ENCODE assay signal across 11 mouse cellular contexts in the genomic region with DNA sequence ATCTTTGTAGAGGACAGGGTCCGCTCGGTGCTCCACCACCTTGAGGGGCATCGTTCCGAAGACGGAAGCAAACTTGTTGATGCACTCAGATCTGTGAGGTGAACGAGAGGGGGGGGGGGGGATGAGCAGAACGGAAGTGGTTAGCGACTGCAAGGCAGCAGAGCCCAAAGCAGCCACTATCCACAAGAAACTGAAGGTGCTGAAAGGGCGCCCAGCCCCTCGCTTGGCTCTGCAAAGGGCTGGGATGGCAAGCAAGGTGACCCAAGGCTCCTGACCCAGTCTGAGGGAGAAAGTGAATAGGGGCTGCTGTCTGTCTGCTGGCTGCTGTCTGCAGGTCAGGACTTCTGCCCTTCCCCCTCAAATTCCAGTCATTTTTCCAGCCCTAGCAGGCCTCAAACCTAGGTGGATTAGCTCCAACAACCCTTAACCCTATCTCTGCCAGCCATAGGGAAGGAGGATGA. TPM values are rescaled to one million over a fixed set of nuclear protein-coding genes. Genes with fewer than 3 reads are reported as not detected.
A peak's percentile ranks its signal among the peaks of the same experiment; 100 is the strongest.
DNase-seq lines count a peak whose midpoint lies in the region; ATAC-seq lines count a peak whose summit lies in the region.
"Had no signal": no experiment of that assay in that cellular context is flagged by ENCODE, and none has a peak within 500 bp of the region (broad histone marks: within the 10 kb centered on the region; RNA-seq: fewer than 3 reads in every experiment).

No protein-coding gene starts in this region.

- 0 out of 2 replicates have a peak, but pooled peaks cover 7% of the 10 kb centered on the region for H3K36me3 ChIP-seq in heart, embryonic 14.5 days (ENCODE audit: control insufficient read depth, insufficient read depth, low read length)
- H3K36me3 ChIP-seq in neural tube, embryonic 15.5 days: peaks cover 10% of the 10 kb centered on the region

- 19% methylated on average over 10 of the region's 10 CpGs for WGBS in heart, embryonic 14.5 days
- 75% methylated on average over 9 of the region's 10 CpGs for WGBS in neural tube, embryonic 15.5 days

- no peaks in the 10 kb centered on the region for H3K9me3 ChIP-seq in heart, embryonic 14.5 days (ENCODE audit: control insufficient read depth, low read length)
- H3K9me3 ChIP-seq in neural tube, embryonic 15.5 days (replicated peaks): no peaks in the 10 kb centered on the region
- H3K9me3 ChIP-seq: neural tube, embryonic 13.5 days had no signal

- DNase-seq in heart, adult 8-10 months (ENCODE audit: low spot score): no peak
- DNase-seq in neural tube, embryonic 10.5 days (ENCODE audit: extremely low spot score, low spot score): peak; percentile 36
- peak; percentile 58 for DNase-seq in thymus, postnatal 4 days
- no peak for DNase-seq in urinary bladder, postnatal 4 days (ENCODE audit: low spot score in 2 of 2)
- no peak for DNase-seq in spleen, adult 12 weeks (ENCODE audit: low spot score)
- DNase-seq: liver, postnatal 0 days had no signal

- no peaks in the 10 kb centered on the region for H3K27me3 ChIP-seq in heart, embryonic 14.5 days (ENCODE audit: control insufficient read depth, insufficient read depth, low read length)
- H3K27me3 ChIP-seq in neural tube, embryonic 15.5 days (replicated peaks): no peaks in the 10 kb centered on the region
- H3K27me3 ChIP-seq: neural tube, embryonic 13.5 days had no signal

- peak; percentile 57 for ATAC-seq in heart, embryonic 14.5 days (ENCODE audit: insufficient number of reproducible peaks, insufficient read depth, low FRiP score, low read depth)
- no peak for ATAC-seq in neural tube, embryonic 15.5 days (ENCODE audit: low FRiP score)
- ATAC-seq in inflammation-experienced regulatory T-cells, adult 6 months: peak; percentile 88
- ATAC-seq: liver, postnatal 0 days had no signal

- peak overlapping the region; percentile 62 to 75 for H3K27ac ChIP-seq in heart, embryonic 14.5 days (replicated peaks in 1 of 2; ENCODE audit: control insufficient read depth in 1 of 2, insufficient read depth in 1 of 2, low read depth in 2 of 2, low read length in 2 of 2)
- no peak overlapping the region for H3K27ac ChIP-seq in neural tube, embryonic 15.5 days (replicated peaks)
- H3K27ac ChIP-seq: neural tube, embryonic 13.5 days had no signal

- peak overlapping the region; percentile 5 to 17; a peak in 3 of 4 replicates for H3K4me3 ChIP-seq in heart, embryonic 14.5 days (ENCODE audit: control insufficient read depth in 1 of 2, insufficient read depth in 1 of 2, low read depth in 1 of 2, low read length in 2 of 2)
- no peak overlapping the region for H3K4me3 ChIP-seq in neural tube, embryonic 15.5 days (replicated peaks)
- H3K4me3 ChIP-seq: neural tube, embryonic 13.5 days had no signal

- peak overlapping the region; percentile 58 for H3K4me2 ChIP-seq in heart, embryonic 14.5 days (ENCODE audit: low read length)
- no peak overlapping the region for H3K4me2 ChIP-seq in neural tube, embryonic 15.5 days
- H3K4me2 ChIP-seq: neural tube, embryonic 13.5 days had no signal

- H3K4me1 ChIP-seq in heart, embryonic 14.5 days (ENCODE audit: control insufficient read depth in 2 of 2, insufficient read depth in 2 of 2, low read length in 2 of 2): peaks cover 19 to 45% of the 10 kb centered on the region in 2 experiments
- H3K4me1 ChIP-seq in neural tube, embryonic 15.5 days: 0 out of 2 replicates have a peak, but pooled peaks cover 3% of the 10 kb centered on the region

- peak overlapping the region; percentile 60; the same call in 1 of the 2 replicates for H3K9ac ChIP-seq in heart, embryonic 14.5 days (ENCODE audit: low read length)
- no peak overlapping the region for H3K9ac ChIP-seq in neural tube, embryonic 15.5 days (replicated peaks)
- H3K9ac ChIP-seq: neural tube, embryonic 13.5 days had no signal

RNA-seq across cellular contexts. Expression of gene Alx4, which starts 54.0 kb away (rescaled TPM):
- 0.05 and 0.15 TPM in 2 replicates for polyA plus RNA-seq in heart, embryonic 14.5 days (2014; fragmentation: Nextera tagmentation; extraction: Ambion mirVana)
- total RNA-seq in heart, adult 8-10 months (2022): 1 to 10 TPM in 1 of 4 experiments, under 1 TPM in 3; 0.75 to 1.2 (median 0.97) TPM
- polyA plus RNA-seq in neural tube, embryonic 15.5 days (2015; fragmentation: Nextera tagmentation; extraction: Ambion mirVana): 0.09 and 0.13 TPM in 2 replicates
- under 1 TPM in 1 of 3 experiments, not detected in 2; 0.08 TPM for polyA plus RNA-seq in inflammation-experienced regulatory T-cells, adult 6 months (2017; shearing (Covaris generic))
- total RNA-seq: common myeloid progenitor, adult 5-6 weeks had no signal
- polyA plus RNA-seq: liver, postnatal 0 days had no signal

Comparison
In these comparisons a context has a peak if more than half of its experiments do, and no peak if none do; other contexts are left out.
1. DNase-seq: peak in neural tube, embryonic 10.5 days (single experiment) and thymus, postnatal 4 days (single experiment); none in heart, adult 8-10 months (single experiment), urinary bladder, postnatal 4 days (0 of 2) and spleen, adult 12 weeks (single experiment).